Mouse (Mus musculus): ENCODE results near the gene Vpreb3. TPM values are rescaled to one million over a fixed set of nuclear protein-coding genes. Genes with fewer than 3 reads are reported as not detected.
"Not testable (repeated sequence)": the region's sequence is repeated elsewhere in the genome, so short reads cannot be mapped to it uniquely, and the experiment has no call there.

Gene Vpreb3
- polyA plus RNA-seq, 1 experiment from 2014 or later = 0.92 TPM

DNA sequence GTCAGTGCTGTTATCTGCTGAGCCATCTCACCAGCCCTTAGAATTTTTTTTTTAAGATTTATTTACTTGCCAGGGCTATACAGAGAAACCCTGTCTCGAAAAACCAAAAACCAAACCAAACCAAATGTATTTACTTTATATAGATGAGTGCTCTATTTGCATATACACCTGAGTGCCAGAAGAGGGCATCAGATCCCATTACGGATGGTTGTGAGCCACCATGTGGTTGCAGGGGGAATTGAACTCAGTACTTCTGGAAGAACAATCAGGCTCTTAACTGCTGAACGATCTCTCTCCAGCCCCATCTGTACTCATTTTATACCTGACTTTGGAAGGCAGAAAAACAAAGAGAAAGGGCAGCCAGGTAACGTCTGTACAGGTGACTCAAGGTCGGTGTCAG lies 32.4 kb downstream of the Vpreb3 start:
- Histone ChIP-seq H3K27me3 (ENCODE audit: control insufficient read depth, insufficient read depth, low read length) (no peaks in the 10 kb centered on the region), H3K4me1 (ENCODE audit: control insufficient read depth, insufficient read depth, low read length) (no peaks in the 10 kb centered on the region), H3K4me2 (no peak overlapping the region), H3K9ac (ENCODE audit: low read depth, low read length) (no peak overlapping the region), H3K9me3 (replicated peaks; ENCODE audit: control insufficient read depth, low read length) (no peaks in the 10 kb centered on the region), H3K4me3 (ENCODE audit: low read depth, low read length) (no peak overlapping the region), H3K36me3 (ENCODE audit: control insufficient read depth, insufficient read depth, low read length) (no peaks in the 10 kb centered on the region), H3K27ac (ENCODE audit: low read depth, low read length) (no peak overlapping the region)
- WGBS (ENCODE audit: insufficient replicate concordance) = 76% methylated on average over 5 of the region's 5 CpGs
- no peak for ATAC-seq (replicated peaks; ENCODE audit: insufficient number of reproducible peaks, low FRiP score, low TSS enrichment)

DNA sequence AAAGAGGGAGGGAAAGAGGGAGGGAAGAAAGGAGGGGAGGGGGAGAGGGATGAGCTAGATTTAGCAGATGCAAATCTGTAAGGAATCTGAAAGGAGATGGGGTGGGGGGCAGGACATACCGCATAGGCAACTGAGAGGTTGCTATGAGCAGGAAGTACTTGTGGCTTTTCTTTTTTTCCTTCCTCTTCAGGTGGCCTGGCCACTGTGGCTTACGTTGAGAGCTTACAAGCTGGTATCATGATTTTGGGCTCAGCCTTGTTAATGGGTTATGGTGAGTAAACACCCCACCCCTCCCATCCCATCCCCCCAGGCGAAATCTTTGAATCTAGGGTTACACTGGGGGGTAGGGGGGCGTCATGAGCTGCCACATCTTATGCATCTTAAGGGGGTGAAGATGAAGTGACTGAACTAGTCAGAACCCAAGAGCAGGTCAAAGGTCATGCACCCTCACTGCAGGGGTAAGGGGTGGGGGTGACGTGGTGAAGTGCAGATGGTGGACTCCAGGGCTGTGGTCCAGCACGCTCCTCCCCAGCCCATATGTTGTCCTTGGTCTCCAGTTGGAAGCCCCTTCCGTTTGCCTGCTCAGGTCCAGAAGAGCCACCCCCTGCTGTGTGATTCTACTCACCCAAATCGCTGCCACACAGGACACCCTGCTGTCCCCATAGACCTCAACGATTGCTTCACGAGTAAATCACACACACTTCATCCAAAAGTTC lies 35.4 kb downstream of the Vpreb3 start:
- Histone ChIP-seq H3K27me3 (ENCODE audit: control insufficient read depth, insufficient read depth, low read length) (no peaks in the 10 kb centered on the region), H3K4me3 (ENCODE audit: low read depth, low read length) (no peak overlapping the region), H3K4me2 (no peak overlapping the region), H3K9ac (ENCODE audit: low read depth, low read length) (no peak overlapping the region), H3K4me1 (ENCODE audit: control insufficient read depth, insufficient read depth, low read length) (no peaks in the 10 kb centered on the region), H3K27ac (ENCODE audit: low read depth, low read length) (no peak overlapping the region), H3K36me3 (ENCODE audit: control insufficient read depth, insufficient read depth, low read length) (no peaks in the 10 kb centered on the region), H3K9me3 (replicated peaks; ENCODE audit: control insufficient read depth, low read length) (no peaks in the 10 kb centered on the region)
- WGBS (ENCODE audit: insufficient replicate concordance) = 45% methylated on average over 10 of the region's 10 CpGs
- ATAC-seq (replicated peaks; ENCODE audit: insufficient number of reproducible peaks, low FRiP score, low TSS enrichment) = no peak

DNA sequence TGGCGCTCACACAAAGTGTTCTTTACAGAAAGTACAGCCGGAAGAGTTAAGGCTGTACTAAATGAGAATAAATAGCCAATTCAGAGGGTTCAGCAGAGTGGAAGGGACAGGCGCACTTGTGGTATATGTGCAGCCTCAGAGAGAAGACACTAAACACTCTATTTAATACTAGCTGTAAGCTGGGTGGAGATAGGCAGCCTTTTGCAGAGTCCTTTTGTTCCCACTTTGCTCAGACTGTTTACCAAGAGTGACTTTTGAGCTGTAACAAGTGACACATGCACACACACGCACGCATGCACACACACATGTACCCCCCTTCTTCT lies 35.9 kb downstream of the Vpreb3 start:
- Histone ChIP-seq H3K36me3 (ENCODE audit: control insufficient read depth, insufficient read depth, low read length) (no peaks in the 10 kb centered on the region), H3K27ac (ENCODE audit: low read depth, low read length) (no peak overlapping the region), H3K4me3 (ENCODE audit: low read depth, low read length) (no peak overlapping the region), H3K4me1 (ENCODE audit: control insufficient read depth, insufficient read depth, low read length) (no peaks in the 10 kb centered on the region), H3K9ac (ENCODE audit: low read depth, low read length) (no peak overlapping the region), H3K9me3 (replicated peaks; ENCODE audit: control insufficient read depth, low read length) (no peaks in the 10 kb centered on the region), H3K4me2 (no peak overlapping the region), H3K27me3 (ENCODE audit: control insufficient read depth, insufficient read depth, low read length) (no peaks in the 10 kb centered on the region)
- 83% methylated on average over 5 of the region's 5 CpGs for WGBS (ENCODE audit: insufficient replicate concordance)
- ATAC-seq (replicated peaks; ENCODE audit: insufficient number of reproducible peaks, low FRiP score, low TSS enrichment) = no peak

DNA sequence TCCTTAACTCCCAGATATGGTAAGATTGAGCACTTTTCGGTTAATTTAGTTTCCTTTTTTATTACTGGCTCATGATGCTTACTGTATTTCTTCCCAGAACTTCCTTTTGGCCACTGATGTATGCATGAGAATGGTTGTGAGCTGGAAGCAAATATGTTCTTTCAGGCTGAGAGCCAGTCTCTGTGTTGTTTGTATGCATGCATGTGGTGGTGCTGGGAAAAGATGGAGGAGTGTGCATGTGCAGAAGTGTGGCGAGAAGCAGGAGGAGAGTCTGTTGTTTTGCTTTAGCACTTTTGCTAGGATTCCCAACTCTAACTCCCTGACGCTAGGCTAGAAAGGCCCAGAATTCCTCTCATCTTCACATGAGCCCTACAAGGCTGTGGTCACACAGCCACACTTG lies 36.6 kb downstream of the Vpreb3 start:
- Histone ChIP-seq H3K9ac (ENCODE audit: low read depth, low read length) (no peak overlapping the region), H3K4me3 (ENCODE audit: low read depth, low read length) (no peak overlapping the region), H3K4me1 (ENCODE audit: control insufficient read depth, insufficient read depth, low read length) (no peaks in the 10 kb centered on the region), H3K4me2 (no peak overlapping the region), H3K27me3 (ENCODE audit: control insufficient read depth, insufficient read depth, low read length) (no peaks in the 10 kb centered on the region), H3K9me3 (replicated peaks; ENCODE audit: control insufficient read depth, low read length) (no peaks in the 10 kb centered on the region), H3K27ac (ENCODE audit: low read depth, low read length) (no peak overlapping the region), H3K36me3 (ENCODE audit: control insufficient read depth, insufficient read depth, low read length) (no peaks in the 10 kb centered on the region)
- 82% methylated on average over 3 of the region's 3 CpGs for WGBS (ENCODE audit: insufficient replicate concordance)
- ATAC-seq (replicated peaks; ENCODE audit: insufficient number of reproducible peaks, low FRiP score, low TSS enrichment) = no peak

DNA sequence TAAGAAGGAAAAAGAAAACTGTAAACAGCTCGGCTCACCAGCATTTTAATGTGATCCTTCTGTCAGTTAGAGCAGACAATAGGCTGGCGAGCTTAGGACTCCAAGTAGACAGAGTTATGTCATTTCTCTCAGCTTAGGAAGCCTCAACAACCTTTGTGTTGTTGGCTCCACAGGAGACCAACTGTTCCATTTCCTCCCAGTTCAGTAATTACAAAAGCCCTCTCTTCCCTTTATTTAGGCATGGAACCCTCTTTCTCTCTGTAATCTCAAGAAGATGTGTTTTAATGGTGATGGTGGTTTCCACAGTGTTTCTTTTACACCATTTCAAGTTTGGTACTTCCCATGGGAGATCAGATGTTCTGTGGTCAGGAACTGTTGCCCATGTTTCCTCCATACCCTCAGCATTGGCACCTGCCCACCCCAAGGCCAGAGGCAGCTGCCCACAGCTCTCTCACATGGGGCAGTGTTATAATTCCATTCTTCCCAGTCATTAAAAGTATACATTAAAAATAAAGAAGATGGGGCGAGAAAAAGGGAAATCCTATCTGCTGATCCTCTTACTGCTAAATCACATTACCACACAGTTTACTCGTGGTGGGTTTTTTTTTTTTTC lies 47.7 kb downstream of the Vpreb3 start:
- Histone ChIP-seq H3K9me3 (replicated peaks; ENCODE audit: control insufficient read depth, low read length) (no peaks in the 10 kb centered on the region), H3K27me3 (ENCODE audit: control insufficient read depth, insufficient read depth, low read length) (no peaks in the 10 kb centered on the region), H3K27ac (ENCODE audit: low read depth, low read length) (no peak overlapping the region), H3K4me1 (ENCODE audit: control insufficient read depth, insufficient read depth, low read length) (no peaks in the 10 kb centered on the region), H3K4me2 (no peak overlapping the region), H3K36me3 (ENCODE audit: control insufficient read depth, insufficient read depth, low read length) (no peaks in the 10 kb centered on the region), H3K4me3 (ENCODE audit: low read depth, low read length) (no peak overlapping the region), H3K9ac (ENCODE audit: low read depth, low read length) (no peak overlapping the region)
- 67% methylated on average over 4 of the region's 4 CpGs for WGBS (ENCODE audit: insufficient replicate concordance)
- ATAC-seq (replicated peaks; ENCODE audit: insufficient number of reproducible peaks, low FRiP score, low TSS enrichment) = no peak

DNA sequence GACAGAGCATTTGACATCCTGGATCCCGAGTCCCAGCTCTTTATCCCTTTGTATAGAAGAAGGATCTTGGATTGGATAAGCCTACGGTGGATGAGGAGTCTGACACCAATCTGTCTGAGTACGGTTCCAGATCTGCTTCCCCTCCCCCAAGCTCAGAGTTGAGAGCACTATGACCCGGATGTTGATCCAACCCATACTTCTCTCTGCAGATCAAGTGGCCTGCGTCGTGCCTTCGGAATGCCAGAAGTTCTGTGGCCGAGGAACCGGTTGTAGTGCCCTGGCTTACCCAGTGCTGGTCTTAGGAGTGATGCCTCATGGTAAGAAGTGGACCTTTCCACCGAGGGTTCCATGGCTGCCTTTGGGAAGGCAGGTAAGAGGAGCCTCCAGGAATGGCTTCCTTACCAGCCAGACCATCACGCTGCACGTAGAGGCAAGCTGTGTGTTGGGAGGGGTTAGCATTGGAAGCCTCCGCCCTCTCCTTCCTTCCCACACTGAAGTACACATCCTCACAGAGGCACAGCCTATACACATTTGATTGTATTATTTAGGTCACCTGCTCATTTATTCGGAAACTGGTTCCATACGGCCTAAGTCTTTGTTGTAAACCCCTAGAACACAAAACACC lies 50.9 kb downstream of the Vpreb3 start:
- no peak overlapping the region for H3K9ac ChIP-seq (ENCODE audit: low read depth, low read length)
- no peak overlapping the region for H3K4me3 ChIP-seq (ENCODE audit: low read depth, low read length)
- H3K27me3 ChIP-seq (ENCODE audit: control insufficient read depth, insufficient read depth, low read length) = no peaks in the 10 kb centered on the region
- no peak overlapping the region for H3K27ac ChIP-seq (ENCODE audit: low read depth, low read length)
- WGBS (ENCODE audit: insufficient replicate concordance) = 77% methylated on average over 15 of the region's 15 CpGs
- H3K36me3 ChIP-seq (ENCODE audit: control insufficient read depth, insufficient read depth, low read length) = no peaks in the 10 kb centered on the region
- H3K4me2 ChIP-seq = no peak overlapping the region
- ATAC-seq (replicated peaks; ENCODE audit: insufficient number of reproducible peaks, low FRiP score, low TSS enrichment) = no peak
- H3K9me3 ChIP-seq (replicated peaks; ENCODE audit: control insufficient read depth, low read length) = no peaks in the 10 kb centered on the region
- no peaks in the 10 kb centered on the region for H3K4me1 ChIP-seq (ENCODE audit: control insufficient read depth, insufficient read depth, low read length)

DNA sequence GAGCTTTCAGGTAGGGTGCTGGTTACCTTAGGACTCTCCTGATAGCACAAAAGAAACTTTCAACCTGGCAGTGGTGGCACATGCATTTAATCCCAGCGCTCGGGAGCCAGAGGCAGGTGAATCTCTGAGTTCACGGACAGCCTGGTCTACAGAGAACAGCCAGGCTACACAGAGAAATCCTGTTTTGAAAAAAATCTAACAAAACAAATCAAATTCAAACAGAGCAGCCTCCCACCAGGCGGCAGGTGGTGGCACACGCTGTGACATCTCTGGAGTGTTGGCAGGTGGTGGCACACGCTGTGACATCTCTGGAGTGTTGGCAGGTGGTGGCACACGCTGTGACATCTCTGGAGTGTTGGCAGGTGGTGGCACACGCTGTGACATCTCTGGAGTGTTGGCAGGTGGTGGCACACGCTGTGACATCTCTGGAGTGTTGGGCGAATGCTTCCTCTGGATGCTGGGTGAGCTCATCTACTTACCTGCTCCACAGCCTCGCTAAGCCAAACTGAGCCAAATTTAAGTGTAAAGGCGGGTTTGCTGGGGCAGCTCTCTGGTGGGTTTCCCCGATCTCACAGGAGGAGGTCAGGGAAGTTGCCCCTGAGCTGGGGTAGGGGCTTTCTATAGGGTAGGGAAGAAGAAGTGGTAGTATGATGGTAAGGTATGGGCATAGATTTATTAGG lies 51.8 kb downstream of the Vpreb3 start:
- H3K36me3 ChIP-seq (ENCODE audit: control insufficient read depth, insufficient read depth, low read length); ATAC-seq (replicated peaks; ENCODE audit: insufficient number of reproducible peaks, low FRiP score, low TSS enrichment); H3K4me2 ChIP-seq; H3K9ac ChIP-seq (ENCODE audit: low read depth, low read length); H3K4me3 ChIP-seq (ENCODE audit: low read depth, low read length); H3K27ac ChIP-seq (ENCODE audit: low read depth, low read length); H3K9me3 ChIP-seq (replicated peaks; ENCODE audit: control insufficient read depth, low read length); H3K4me1 ChIP-seq (ENCODE audit: control insufficient read depth, insufficient read depth, low read length); H3K27me3 ChIP-seq (ENCODE audit: control insufficient read depth, insufficient read depth, low read length): not testable (repeated sequence)
- 69% methylated on average over 11 of the region's 13 CpGs for WGBS (ENCODE audit: insufficient replicate concordance)

DNA sequence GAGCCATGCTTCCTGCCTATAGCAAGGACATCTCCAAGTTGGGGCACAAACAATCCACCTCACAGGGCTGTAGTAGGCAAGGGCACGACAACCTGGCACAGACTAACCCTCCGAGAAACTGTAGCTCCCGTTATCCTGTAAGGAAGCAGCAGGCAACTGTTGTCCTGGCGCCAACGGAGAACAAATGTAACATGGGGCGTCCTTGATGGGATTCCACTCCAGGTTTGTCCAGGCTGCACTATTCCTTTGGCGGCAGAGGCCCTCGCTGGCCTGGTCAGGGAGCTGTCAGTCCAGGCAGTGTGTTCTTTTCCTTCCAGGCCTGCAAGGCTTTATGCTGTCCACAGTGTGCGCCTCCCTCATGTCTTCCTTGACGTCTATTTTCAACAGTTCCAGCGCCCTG lies 52.6 kb downstream of the Vpreb3 start:
- no peaks in the 10 kb centered on the region for H3K36me3 ChIP-seq (ENCODE audit: control insufficient read depth, insufficient read depth, low read length)
- no peaks in the 10 kb centered on the region for H3K4me1 ChIP-seq (ENCODE audit: control insufficient read depth, insufficient read depth, low read length)
- WGBS (ENCODE audit: insufficient replicate concordance) = 75% methylated on average over 11 of the region's 11 CpGs
- no peak overlapping the region for H3K9ac ChIP-seq (ENCODE audit: low read depth, low read length)
- no peaks in the 10 kb centered on the region for H3K27me3 ChIP-seq (ENCODE audit: control insufficient read depth, insufficient read depth, low read length)
- no peaks in the 10 kb centered on the region for H3K9me3 ChIP-seq (replicated peaks; ENCODE audit: control insufficient read depth, low read length)
- ATAC-seq (replicated peaks; ENCODE audit: insufficient number of reproducible peaks, low FRiP score, low TSS enrichment) = no peak
- no peak overlapping the region for H3K4me2 ChIP-seq
- H3K27ac ChIP-seq (ENCODE audit: low read depth, low read length) = no peak overlapping the region
- no peak overlapping the region for H3K4me3 ChIP-seq (ENCODE audit: low read depth, low read length)
